Mouse (Mus musculus): ENCODE measurements around the gene Depdc1b.

- no peak for TF ChIP-seq SRF (IDR thresholded peaks at IDR 0.05; ENCODE audit: control insufficient read depth, insufficient read length, low read depth)
- TF ChIP-seq POLR2A (IDR thresholded peaks at IDR 0.05; ENCODE audit: insufficient read length, low read depth), result no peak
- TF ChIP-seq CEBPB (IDR thresholded peaks at IDR 0.05; ENCODE audit: insufficient read depth, poor library complexity, severe bottlenecking), result no peak
- TF ChIP-seq TCF12 (IDR thresholded peaks at IDR 0.05; ENCODE audit: insufficient read depth, poor library complexity, severe bottlenecking), result no peak
- TF ChIP-seq MYOD1 (IDR thresholded peaks at IDR 0.05; ENCODE audit: control insufficient read depth in 1 of 3, insufficient read length in 2 of 3, low read depth in 2 of 3), result no peak
- no peak for TF ChIP-seq USF1 (IDR thresholded peaks at IDR 0.05; ENCODE audit: low read depth)
- no peak for TF ChIP-seq E2F4 (IDR thresholded peaks at IDR 0.05; ENCODE audit: insufficient read depth)
- no peak for TF ChIP-seq POLR2AphosphoS2 (IDR thresholded peaks at IDR 0.05; ENCODE audit: insufficient read length, low read depth)
- no peak for TF ChIP-seq MAX (IDR thresholded peaks at IDR 0.05; ENCODE audit: low read depth)
- no peak for TF ChIP-seq REST (IDR thresholded peaks at IDR 0.05; ENCODE audit: insufficient read depth, insufficient read length)
- TF ChIP-seq TCF3 (IDR thresholded peaks at IDR 0.05; ENCODE audit: insufficient read length, low read depth), result no peak
- TF ChIP-seq MYOG (IDR thresholded peaks at IDR 0.05; ENCODE audit: control insufficient read depth in 1 of 3, insufficient read depth in 1 of 3, insufficient read length in 2 of 3, low read depth in 2 of 3), result no peak
Measured at GRCm38 (mm10) chr13:108273034-108273433, 43.1 kb upstream of the Depdc1b start.

All from myocyte (in vitro differentiated cells).